Mouse (Mus musculus): Measurements from ENCODE around the gene Ntn1. TPM values are rescaled to one million over a fixed set of nuclear protein-coding genes. Genes with fewer than 3 reads are reported as not detected.

The Ntn1 gene
- total RNA-seq, 2 experiments from 2014 or later = 3.6 to 4.1 TPM

DNA sequence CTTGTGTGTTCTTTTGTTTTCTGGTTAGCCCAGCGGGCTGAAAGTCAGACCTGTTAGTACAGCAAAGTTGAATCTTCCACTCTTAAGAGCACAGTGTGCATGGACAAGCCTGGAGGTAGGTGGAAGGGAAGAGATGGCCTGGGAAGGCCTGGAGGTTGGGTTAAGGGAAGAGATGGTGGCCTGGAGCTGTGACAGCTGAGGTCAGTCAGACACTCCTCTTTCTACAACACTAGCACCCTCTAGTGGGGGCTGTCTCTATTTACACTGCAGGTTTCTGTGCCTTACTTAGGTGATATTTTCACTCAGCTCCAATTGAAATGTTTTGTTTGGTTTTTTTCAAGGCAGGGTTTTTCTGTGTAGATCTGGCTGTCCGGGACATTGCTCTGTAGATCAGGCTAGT lies 7.5 kb upstream of the Ntn1 start:
- intact Hi-C loops (cut with DNase I) = loop anchor here (1.0 kb wide), 2 partner anchors 196 to 405 kb away; no protein-coding TSS in a partner anchor
- peak in 1 of 2 experiments; percentile 71 for DNase-seq

GRCm38 (mm10) chr11:68407266-68407926 lies 6.8 kb upstream of the Ntn1 start:
- DNase-seq = no peak
- intact Hi-C loops (cut with DNase I) = no loop called here

- intact Hi-C loops (cut with DNase I) = no loop called here
- DNase-seq = no peak
Measured at GRCm38 (mm10) chr11:68405576-68405975, 5.0 kb upstream of the Ntn1 start.

GRCm38 (mm10) chr11:68404185-68404584 lies 3.6 kb upstream of the Ntn1 start:
- intact Hi-C loops (cut with DNase I) = no loop called here
- no peak for DNase-seq

GRCm38 (mm10) chr11:68401428-68401827 lies 805 bp upstream of the Ntn1 start:
- intact Hi-C loops (cut with DNase I) = no loop called here
- DNase-seq = no peak

- peak in 1 of 2 experiments; percentile 24 for DNase-seq
- intact Hi-C loops (cut with DNase I) = no loop called here
Measured at GRCm38 (mm10) chr11:68400021-68400671, 477 bp downstream of the Ntn1 start.

- intact Hi-C loops (cut with DNase I) = no loop called here
- no peak for DNase-seq
Measured at GRCm38 (mm10) chr11:68399548-68400020, 1.0 kb downstream of the Ntn1 start.

GRCm38 (mm10) chr11:68398891-68399547 lies 1.6 kb downstream of the Ntn1 start:
- no peak for DNase-seq
- intact Hi-C loops (cut with DNase I) = no loop called here

GRCm38 (mm10) chr11:68395546-68395945 lies 5.1 kb downstream of the Ntn1 start:
- DNase-seq = no peak
- intact Hi-C loops (cut with DNase I) = no loop called here

DNA sequence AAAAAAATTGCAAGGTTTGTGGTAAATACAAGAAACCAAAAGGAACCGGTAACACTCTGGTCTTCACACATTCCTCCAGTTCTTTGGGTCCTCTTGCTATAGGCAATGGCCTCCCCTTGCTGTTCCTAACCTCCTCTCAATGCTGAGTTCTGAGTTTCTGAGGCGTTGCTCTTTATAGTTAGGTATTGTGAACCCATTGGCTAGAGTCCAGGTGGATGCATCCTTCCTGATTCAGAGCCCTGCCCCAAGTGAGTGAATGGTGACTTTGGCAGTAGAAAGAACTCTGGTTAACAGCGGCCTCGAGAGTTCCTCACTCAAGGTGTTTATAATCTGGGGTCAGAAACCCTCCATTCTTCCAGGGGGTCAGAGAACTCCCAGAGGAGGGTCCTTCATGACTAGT lies 5.9 kb downstream of the Ntn1 start:
- intact Hi-C loops (cut with DNase I) = no loop called here
- no peak for DNase-seq

- intact Hi-C loops (cut with DNase I) = no loop called here
- DNase-seq = no peak
Measured at GRCm38 (mm10) chr11:68393897-68394490, 6.6 kb downstream of the Ntn1 start.

- DNase-seq = no peak
- intact Hi-C loops (cut with DNase I) = no loop called here
Measured at GRCm38 (mm10) chr11:68390381-68391287, 10.0 kb downstream of the Ntn1 start.

GRCm38 (mm10) chr11:68389621-68390020 lies 11.0 kb downstream of the Ntn1 start:
- no peak for DNase-seq
- intact Hi-C loops (cut with DNase I) = no loop called here

GRCm38 (mm10) chr11:68388655-68389015 lies 12.0 kb downstream of the Ntn1 start:
- intact Hi-C loops (cut with DNase I) = no loop called here

GRCm38 (mm10) chr11:68387971-68388654 lies 12.5 kb downstream of the Ntn1 start:
- no peak for DNase-seq
- intact Hi-C loops (cut with DNase I) = no loop called here

More at GRCm38 (mm10) chr11:68388655-68389015, 12.0 kb downstream of the Ntn1 start:
- DNase-seq = no peak

GRCm38 (mm10) chr11:68387441-68387760 lies 13.2 kb downstream of the Ntn1 start:
- intact Hi-C loops (cut with DNase I) = no loop called here
- DNase-seq = no peak

DNA sequence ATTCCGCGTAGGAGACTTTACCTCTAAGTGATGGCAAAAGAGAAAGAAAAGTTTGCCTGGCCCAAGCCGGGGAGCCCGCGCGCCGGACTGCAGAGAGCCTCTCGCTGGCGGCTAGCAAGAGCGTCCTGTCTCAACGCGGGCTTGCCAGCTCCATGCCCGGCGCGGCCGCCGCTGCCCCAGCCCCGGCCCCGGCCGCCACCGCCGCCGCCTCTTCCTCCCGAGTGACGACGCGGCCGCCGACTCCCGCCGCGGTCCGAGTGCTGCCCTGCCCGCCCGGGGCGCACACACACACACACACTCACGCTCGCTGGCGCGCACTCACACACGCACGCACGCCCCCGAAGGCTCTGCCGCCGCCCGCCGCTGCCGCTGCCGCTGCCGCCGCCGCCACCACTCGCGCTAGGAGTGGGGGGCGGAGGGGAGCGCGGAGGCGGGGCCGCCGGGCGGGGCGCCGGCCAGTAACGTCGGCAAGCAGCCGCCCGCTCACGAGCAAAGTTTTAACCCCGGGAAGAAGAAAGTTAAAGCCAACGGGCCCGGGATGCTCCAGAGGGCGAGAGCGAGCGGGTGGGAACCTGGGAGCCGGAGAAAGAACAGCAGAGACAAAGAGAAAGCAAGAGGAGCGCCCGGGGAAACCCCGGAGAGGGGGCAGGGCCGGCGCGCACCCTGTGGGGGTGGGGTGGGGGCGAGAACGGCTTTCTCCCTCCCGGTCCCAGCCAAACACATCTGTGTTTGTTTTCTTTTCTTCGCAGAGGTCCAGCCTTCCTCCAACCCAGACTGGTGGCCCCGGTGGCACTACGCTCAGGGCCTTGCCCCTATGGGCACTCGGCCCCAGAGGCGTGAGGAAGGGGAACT lies 13.8 kb downstream of the Ntn1 start:
- intact Hi-C loops (cut with DNase I) = no loop called here
- peak in 1 of 2 experiments; percentile 52 for DNase-seq

GRCm38 (mm10) chr11:68385921-68386588 lies 14.6 kb downstream of the Ntn1 start:
- intact Hi-C loops (cut with DNase I) = no loop called here
- DNase-seq = peak in 1 of 2 experiments; percentile 27

All from gastrocnemius, postnatal 36 days (tissue).